Mouse (Mus musculus) ES-E14 (cell line): ENCODE measurements around the gene Nfib.

Experiments used
- CHD2 ChIP-seq: IDR thresholded peaks from 2 replicates; pipeline ENCODE4 v1.6.1; 2014; ENCODE audit warnings: mild to moderate bottlenecking, low read depth, low read length, inconsistent platforms
- HCFC1 ChIP-seq: IDR thresholded peaks from 2 replicates; pipeline ENCODE4 v1.6.1; 2012; ENCODE audit warnings: low read length, inconsistent platforms, borderline replicate concordance; ENCODE audit not compliant: insufficient read depth
- MAFK ChIP-seq: IDR thresholded peaks from 2 replicates; pipeline ENCODE4 v1.6.1; 2014; ENCODE audit warnings: mild to moderate bottlenecking, low read depth, low read length, inconsistent platforms; ENCODE audit not compliant: insufficient read depth
- ZC3H11A ChIP-seq: IDR thresholded peaks from 2 replicates; pipeline ENCODE4 v1.6.1; 2012; ENCODE audit warnings: low read depth, mild to moderate bottlenecking, inconsistent platforms, low read length, borderline replicate concordance
- ZNF384 ChIP-seq: IDR thresholded peaks from 2 replicates; pipeline ENCODE4 v1.6.1; 2012; ENCODE audit warnings: low read depth, low read length, inconsistent platforms

- TF ChIP-seq ZC3H11A (no peak), HCFC1 (no peak), CHD2 (no peak), MAFK (no peak), ZNF384 (no peak)
Measured at GRCm38 (mm10) chr4:82502012-82502411, 203.5 kb downstream of the Nfib start.
